Mouse (Mus musculus) mesoderm, embryonic 11.5 days (tissue): ENCODE results near the gene Bcl9l.

ENCODE experiments used
- DNase-seq: peaks from one replicate; pipeline ENCODE4 v3.0.0-alpha.2; 2012; ENCODE audit warnings: low read depth, low spot score

Gene Bcl9l

DNA sequence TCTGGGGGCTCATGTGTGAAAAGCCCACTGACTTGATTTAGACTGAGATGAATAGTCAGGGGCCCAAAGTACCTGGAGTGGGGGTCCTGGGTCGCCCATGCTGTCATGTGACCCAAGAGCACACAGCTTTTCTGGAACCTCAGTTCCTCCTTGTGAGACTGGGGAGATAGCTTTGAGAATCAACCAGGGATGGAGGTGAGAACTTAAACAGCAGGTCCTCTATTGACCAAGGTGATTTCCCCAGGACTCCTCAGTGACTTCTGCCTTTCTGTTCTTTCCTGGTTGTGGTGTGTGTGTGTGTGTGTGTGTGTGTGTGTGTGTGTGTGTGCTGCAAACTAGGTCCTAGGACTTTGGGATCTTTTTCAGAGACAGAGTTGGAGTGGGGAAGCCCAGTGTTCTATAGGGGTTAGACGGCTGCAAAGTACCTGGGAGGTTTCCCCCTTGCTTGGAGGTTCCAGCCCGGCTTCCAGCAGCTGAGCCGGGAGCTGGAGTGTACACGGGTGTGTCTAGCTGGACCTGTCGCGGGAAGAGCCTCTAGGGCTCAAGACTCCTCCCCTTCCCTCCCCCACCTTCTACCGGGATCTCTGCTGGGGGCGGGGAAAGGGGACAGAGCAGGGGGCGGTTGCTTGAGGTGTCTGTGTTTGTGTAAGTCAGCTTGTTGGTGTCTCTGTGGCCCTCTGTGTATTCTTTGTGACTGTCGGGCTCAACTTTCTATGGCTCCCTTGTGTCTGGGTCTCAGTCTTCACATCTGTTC lies 15.2 kb downstream of the Bcl9l start:
- peak; percentile 68 for DNase-seq

DNA sequence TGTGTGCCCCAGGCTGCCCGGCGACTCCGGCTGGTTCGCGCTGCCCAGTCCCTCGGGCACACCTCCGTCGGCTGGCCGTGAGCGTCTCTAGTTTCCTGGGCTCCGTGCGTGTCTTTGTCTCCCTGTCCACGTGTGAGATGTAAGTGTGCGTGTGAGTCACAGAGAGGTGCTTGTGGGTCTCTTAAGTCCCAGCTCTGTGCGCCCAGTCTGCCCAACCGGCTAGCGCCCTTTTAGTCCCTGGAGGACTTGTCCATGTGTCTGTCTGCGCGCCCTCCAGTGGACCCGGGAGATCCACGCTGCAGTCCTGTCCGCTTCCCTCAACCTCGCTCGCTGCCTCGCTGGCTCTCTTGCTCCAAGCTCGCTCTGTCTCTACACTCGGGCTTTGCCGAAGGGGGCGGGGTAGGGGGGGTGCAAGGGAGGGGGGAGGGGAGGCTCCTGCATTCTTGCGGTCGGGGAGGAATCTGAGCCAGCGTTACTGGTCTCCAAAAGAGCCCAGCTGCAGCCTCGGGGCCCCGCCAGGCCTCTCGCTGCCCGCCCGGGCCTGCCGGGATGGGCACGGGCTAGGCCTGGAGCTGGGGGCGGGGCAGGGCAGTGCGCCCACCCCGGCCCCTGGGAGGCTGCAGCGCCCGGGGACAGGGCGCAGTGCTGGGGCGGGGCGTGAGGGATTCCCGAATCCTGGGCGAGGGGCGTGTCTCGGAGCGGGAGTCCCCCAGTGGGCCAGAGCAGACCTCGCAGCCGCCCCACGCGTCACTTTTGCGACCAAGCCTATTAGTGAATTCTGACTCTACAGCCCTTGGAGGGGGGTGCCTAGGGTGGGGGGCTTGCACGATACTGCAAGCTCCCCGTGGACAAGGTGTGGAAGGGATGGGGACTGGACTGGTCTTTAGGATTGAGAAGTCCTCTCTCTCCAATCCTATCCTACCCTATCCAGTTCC lies 16.1 kb downstream of the Bcl9l start:
- DNase-seq, result peak; percentile 85

DNA sequence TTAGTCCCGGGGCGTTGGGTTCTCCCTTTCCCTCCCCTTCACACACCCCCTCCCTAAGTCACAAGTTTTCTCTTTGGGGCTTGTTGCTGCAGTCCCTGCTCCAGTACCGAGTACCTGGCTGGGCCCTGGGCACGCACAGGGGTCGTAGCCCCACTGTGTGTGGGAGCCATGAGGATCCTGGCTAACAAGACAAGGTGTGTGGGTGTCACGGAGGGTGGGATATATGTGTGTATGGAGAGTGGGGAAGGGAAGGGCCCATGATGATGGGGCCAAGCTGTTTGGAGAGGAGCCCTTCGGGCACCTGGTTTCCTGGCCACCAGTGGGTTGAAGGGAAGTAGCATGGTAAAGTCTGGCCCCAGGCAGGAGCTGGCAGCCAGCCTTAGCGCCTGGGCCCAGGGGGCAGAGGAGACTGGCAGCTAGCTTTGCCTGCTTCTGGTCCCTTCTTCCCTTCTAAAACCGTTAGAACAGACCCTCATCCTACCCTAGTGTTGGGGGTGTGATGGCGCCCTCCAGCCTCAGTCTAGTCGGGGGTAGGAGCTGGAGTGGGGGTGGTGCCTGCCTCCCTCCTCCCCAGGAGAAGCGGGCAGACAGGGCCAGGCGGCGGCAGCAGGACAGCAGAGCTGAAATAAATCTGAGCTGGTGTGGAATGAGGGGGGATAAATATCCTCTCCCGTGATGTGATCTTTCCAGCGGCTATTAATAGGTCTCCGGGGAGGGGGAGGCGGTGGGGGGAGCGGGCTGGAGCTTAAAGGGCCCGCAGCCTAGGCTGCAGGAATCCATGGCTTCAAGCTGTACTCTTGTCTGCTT lies 16.9 kb downstream of the Bcl9l start:
- peak; percentile 78 for DNase-seq

DNA sequence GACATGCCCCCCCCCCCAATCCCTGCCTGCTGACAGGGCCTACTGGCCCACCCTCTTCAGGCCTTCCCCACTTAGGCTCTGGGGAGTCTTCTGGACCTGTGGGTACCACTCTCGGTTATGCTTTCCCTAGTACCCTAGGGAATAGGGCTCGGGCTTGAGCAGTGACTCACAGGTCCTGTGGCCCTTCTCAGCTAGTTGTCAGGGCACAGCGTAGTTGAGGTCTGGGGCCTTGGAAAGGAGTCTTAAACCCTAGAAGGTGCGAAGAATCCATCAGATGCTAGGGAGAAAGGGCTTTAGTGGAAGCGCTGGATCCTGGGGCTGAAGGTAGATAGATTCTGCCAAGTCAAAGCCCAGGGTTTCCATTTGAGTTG lies 17.5 kb downstream of the Bcl9l start:
- no peak for DNase-seq

DNA sequence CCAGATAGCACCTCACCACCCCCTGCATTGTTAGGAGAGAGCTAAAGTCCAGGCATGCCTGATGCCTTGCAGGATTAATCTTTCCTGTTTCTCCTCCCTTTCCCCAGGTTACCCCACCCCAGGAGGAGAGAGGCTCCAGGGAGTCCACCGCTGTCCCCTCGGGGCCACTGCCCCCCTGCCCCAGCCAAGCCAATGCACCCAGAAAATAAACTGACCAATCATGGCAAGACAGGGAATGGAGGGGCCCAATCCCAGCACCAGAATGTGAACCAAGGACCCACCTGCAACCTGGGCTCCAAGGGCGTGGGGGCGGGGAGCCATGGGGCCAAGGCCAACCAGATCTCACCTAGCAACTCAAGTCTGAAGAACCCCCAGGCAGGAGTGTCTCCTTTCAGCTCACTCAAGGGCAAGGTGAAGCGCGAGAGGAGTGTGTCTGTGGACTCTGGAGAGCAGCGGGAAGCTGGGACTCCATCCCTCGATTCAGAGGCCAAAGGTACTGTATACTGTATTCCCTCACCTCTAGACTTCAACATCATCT lies 18.1 kb downstream of the Bcl9l start:
- DNase-seq, result no peak

DNA sequence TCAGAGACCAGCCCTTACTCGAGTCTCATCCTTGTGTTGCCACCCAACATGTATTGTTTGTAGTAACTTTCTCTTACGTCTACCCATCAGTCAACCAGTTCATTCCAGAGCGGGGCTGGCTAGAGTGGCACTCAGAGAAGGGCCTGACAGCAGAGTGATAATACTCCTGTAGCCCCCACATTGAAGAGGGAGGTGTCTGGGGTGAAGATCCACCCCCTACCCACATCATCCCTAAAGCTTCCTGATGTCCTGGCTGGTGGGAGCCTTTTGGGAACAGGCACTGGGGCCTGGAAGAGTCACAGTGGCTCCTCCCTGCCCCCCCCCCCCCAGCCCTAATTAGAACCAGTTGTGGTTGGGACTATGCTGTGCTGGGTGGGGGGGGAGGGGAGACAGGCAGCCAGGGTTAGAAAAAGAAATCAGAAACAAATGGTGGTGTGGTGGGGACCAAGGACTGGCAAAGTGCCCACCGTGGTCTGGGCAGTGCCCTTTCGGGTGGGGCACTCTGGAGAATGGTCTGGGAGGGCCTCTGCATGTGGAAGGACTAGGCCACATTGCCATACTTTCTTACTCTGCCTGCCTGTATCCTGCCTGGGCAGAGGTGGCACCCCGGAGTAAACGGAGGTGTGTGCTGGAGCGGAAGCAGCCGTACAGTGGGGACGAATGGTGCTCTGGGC lies 18.7 kb downstream of the Bcl9l start:
- no peak for DNase-seq

DNA sequence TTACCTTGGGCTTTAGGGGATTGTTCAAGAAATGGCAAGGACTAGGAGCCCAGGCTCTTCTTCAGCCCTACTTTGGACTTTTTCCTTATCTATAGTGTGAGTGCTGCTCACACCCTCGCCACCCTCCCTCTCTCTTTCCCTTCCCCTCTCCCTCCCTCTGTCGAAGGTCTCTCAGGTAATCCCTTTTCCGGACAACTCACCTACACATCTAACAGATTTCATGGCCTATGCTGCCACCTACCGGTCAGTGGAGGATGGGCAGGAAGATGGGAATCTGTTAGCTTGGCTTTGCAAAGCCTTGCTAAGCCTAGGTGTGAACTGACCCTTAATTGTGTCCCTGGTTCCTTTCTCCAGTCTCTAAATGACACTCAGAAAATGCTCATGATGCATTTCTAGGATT lies 19.4 kb downstream of the Bcl9l start:
- DNase-seq, result peak; percentile 81

DNA sequence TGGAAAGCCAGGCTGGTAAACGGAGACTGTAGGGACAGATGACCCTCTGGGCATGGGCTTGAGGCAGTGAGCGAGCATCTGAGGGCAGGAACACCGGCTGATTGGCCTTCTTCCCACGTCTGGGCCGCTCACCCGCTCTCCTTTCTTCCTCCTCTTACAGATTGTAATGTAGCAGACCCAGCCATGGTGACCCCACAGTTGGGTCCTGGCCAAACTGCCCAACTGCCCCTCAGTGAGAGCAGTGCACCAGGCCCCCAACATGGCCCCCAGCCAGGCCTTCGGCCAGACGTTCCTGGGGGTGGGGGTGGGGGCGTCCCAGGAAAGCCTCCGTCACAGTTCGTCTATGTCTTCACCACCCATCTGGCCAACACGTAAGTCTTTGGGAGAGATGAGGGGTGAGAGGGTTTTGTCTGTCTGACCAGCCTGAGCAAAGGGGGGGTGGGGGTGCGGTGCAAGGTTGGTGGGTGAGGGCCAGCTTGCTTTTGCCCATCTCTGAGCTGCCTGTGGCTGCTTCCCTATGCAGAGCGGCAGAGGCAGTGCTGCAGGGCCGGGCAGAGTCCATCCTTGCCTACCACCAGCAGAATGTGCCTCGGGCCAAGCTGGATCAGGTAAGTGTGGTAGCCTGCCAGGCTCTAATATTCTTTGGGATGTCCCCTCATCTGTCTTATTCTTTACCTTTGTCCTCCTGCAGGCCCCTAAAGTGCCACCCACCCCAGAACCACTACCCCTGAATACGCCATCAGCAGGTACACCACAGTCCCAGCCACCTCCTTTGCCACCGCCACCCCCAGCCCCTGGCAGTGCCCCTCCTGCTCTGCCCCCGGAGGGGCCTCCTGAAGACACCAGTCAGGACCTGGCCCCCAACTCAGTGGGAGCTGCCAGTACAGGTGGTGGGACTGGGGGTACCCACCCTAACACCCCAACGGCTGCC lies 22.5 kb downstream of the Bcl9l start:
- DNase-seq, result no peak

DNA sequence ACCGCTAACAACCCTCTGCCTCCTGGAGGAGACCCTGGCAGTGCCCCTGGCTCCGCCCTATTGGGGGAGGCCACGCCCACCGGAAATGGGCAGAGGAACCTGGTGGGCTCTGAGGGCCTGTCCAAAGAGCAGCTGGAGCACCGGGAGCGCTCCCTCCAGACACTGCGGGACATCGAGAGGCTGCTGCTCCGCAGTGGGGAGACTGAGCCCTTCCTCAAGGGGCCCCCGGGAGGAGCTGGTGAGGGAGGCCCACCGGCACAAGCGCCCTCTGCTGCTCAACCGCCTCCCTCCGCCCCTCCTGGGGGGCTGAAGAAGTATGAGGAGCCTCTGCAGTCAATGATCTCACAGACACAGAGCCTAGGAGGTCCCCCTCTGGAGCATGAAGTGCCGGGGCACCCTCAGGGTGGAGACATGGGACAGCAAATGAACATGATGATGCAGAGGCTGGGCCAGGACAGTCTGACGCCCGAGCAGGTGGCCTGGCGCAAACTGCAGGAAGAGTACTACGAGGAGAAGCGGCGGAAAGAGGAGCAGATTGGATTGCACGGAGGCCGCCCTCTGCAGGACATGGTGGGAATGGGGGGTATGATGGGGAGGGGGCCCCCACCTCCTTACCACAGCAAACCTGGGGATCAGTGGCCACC lies 23.3 kb downstream of the Bcl9l start:
- DNase-seq, result no peak

DNA sequence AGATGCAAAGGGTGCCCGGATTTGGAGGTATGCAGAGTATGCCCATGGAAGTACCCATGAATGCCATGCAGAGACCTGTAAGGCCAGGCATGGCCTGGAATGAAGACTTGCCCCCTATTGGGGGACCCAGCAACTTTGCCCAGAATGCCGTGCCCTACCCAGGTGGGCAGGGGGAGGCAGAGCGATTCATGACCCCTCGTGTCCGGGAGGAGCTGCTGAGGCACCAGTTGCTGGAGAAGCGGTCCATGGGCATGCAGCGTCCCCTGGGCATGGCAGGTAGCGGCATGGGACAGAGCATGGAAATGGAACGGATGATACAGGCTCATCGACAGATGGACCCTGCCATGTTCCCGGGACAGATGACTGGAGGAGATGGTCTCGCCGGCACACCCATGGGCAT lies 23.9 kb downstream of the Bcl9l start:
- no peak for DNase-seq

DNA sequence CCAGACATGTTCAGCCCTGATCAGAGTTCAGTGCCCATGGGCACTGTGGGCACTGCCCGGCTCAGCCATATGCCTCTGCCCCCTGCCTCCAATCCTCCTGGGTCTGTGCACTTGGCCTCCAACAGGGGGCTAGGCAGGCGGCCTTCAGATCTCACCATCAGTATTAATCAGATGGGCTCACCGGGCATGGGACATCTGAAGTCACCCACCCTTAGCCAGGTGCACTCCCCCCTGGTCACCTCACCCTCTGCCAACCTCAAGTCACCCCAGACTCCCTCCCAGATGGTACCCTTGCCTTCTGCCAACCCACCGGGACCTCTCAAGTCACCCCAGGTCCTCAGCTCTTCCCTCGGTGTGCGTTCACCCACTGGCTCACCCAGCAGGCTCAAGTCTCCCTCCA lies 24.7 kb downstream of the Bcl9l start:
- DNase-seq, result no peak

DNA sequence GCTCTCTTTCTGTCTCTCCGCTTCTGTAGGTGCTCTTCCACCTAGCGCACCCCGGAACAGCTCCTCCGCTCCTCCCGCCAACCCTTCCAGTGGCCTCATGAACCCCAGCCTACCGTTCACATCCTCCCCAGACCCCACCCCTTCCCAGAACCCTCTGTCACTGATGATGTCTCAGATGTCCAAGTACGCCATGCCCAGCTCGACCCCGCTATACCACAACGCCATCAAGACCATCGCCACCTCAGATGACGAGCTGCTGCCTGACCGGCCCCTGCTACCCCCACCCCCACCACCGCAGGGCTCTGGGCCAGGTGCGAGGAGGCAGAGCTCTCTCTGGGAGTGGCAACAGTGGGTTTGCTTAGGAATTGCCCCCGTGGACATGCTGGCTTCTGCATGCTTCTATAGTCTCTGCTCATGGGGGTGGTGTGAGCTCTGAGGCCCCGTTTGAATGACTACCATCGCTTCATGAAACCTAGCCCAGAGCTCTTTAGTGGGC lies 25.5 kb downstream of the Bcl9l start:
- no peak for DNase-seq

DNA sequence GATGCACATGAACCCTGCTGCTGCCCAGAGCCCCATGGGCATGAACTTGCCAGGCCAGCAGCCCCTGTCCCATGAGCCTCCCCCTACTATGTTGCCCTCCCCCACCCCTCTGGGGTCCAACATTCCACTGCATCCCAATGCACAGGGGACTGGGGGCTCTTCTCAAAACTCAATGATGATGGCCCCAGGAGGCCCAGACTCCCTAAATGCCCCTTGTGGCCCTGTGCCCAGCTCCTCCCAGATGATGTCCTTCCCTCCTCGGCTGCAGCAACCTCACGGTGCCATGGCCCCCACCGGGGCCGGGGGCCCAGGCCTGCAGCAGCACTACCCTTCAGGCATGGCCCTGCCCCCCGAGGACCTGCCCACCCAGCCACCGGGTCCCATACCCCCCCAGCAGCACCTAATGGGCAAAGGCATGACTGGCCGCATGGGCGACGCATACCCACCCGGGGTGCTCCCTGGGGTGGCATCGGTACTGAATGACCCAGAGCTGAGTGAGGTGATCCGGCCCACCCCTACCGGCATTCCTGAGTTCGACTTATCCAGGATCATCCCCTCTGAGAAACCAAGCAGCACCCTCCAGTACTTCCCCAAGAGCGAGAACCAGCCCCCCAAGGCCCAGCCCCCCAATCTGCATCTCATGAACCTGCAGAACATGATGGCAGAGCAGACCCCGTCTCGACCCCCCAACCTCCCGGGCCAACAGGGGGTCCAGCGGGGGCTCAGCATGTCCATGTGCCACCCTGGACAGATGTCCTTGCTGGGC lies 26.3 kb downstream of the Bcl9l start:
- no peak for DNase-seq

DNA sequence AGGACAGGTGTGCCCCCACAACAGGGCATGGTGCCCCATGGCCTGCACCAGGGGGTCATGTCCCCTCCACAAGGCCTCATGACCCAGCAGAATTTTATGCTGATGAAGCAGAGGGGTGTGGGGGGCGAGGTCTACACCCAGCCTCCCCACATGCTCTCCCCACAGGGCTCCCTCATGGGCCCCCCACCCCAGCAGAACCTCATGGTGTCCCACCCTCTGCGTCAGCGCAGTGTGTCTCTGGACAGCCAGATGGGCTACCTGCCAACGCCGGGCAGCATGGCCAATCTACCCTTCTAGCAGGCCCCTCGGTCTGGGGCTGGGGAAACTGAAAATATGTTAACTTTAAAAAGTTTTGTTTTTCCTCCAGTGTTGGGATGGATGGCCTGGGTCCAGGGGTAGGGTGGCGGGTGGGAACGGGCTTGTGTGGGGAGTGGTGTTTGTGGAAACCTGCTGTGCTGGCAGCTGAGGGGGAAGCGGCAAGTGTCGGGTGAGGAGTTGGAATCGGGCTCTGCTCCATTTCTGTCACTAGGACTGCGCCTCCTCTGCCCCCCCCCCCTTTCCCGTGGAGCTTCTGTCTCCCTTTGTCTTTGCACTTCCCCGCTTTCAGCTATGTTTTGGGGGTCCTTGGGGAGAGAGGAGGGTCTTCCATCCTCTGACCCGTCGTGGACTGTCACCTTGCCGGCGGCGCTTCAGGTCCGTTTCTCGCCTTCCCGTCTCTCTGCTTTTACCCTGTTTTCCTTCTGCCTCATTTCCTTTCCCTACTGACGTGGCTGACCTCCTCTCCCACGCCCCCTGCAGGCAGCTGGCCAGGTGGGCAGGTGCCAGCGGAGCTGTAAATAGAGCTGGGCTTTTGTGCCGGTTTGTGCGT lies 27.1 kb downstream of the Bcl9l start:
- peak; percentile 80 for DNase-seq

DNA sequence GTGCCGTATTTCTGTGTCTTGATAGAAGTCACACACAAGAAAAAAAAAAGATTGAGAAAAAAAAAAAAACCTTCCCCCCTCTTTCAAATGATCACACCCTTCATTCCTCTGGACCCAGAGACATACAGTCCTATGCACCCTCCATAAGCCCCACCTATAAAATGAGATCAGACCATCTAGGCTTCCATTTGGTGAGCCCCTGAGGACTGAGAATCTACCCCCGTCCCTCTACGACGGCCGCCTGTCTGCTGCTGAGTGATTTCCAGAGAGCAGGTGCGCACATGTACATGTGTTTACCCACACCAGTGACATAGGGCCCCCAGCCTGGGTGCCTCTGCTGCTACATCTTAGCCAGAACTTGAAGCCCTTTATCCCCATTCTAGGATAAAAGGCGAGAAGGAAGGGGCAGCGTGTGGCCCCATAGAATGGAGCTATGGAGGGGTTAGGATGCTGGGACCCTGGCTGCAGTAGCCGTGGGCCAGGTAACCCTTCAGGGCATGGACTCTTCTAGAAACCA lies 27.8 kb downstream of the Bcl9l start:
- no peak for DNase-seq

DNA sequence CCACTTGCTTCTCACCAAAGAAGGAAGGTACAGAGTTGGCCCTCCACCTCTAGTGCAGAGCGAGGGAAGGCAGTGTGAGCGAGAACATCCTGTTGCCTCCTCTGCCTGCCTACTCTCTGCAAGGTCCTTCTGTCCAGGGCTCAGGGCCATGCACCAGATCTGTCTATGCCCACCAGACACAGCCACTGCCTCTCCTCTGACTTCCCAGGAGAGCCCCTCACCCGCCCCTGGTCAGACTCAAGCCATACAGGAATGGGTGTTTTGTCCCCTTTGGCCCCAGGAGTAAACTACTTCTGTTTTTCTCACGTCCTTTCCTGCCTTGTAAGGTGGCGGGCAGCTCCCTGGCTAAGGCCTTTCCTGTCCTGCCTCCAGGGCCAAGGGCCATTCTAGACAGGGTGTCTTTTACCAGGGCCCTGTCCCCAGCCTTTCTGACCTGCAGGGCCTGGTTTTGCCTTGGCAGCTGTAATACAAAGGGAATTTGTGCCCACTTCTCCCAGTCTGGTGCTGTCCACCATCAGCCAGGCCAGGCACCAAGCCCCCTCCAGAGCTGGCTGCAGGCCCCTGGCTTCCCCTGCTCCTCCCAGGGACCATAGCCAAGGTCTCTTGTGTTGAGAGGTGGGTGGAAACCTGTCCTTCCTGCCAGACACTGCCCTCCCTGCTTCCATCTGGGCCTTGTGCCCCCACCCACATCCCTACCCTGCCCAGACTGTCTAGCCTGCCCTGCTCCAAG lies 28.4 kb downstream of the Bcl9l start:
- DNase-seq, result no peak
